17 mouse cellular contexts compared by ENCODE assay signal in the genomic region with DNA sequence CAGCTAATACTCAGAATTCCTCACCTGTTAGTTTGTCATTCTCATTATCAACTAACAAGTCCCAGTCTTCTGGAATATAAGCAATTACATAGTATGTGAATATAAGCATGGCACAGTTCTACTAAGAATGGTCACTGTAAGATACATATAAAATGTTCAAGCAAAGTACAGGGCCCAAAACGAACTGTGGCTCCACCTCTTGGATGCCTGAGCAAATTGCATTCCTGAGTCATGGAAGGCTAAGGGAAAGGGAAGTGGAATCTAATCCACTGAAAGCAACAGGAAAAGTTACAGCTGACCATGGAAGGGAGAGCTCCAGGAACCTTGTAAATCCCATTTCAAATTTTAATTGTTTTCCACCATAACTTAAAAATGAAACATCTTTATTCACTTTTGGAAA. TPM values are rescaled to one million over a fixed set of nuclear protein-coding genes. Genes with fewer than 3 reads are reported as not detected.
DNase-seq lines count a peak whose midpoint lies in the region; ATAC-seq and TF ChIP-seq lines count a peak whose summit lies in the region.
"Had no signal": no experiment of that assay in that cellular context is flagged by ENCODE, and none has a peak within 500 bp of the region (broad histone marks: within the 10 kb centered on the region; RNA-seq: fewer than 3 reads in every experiment).

No protein-coding gene starts in this region.

- H3K27ac ChIP-seq in embryonic facial prominence, embryonic 11.5 days (replicated peaks; ENCODE audit: low read depth, low read length) = no peak overlapping the region
- H3K27ac ChIP-seq in embryonic facial prominence, embryonic 10.5 days (replicated peaks) = no peak overlapping the region
- H3K27ac ChIP-seq in layer of hippocampus, adult 2 months = no peak overlapping the region
- no peak overlapping the region for H3K27ac ChIP-seq in forebrain, postnatal 0 days (ENCODE audit: low read depth, low read length)
- H3K27ac ChIP-seq: heart, embryonic 13.5 days; hindbrain, embryonic 15.5 days; liver, embryonic 14.5 days had no signal

- no peak for TF ChIP-seq POLR2A in brain, embryonic 14.5 days (IDR thresholded peaks at IDR 0.05; ENCODE audit: borderline replicate concordance, extremely low read depth, insufficient read depth, insufficient read length, poor library complexity, severe bottlenecking)

- H3K4me3 ChIP-seq in embryonic facial prominence, embryonic 11.5 days (ENCODE audit: low read depth, low read length) = no peak overlapping the region
- no peak overlapping the region for H3K4me3 ChIP-seq in embryonic facial prominence, embryonic 10.5 days
- no peak overlapping the region for H3K4me3 ChIP-seq in layer of hippocampus, adult 2 months
- H3K4me3 ChIP-seq in forebrain, postnatal 0 days (ENCODE audit: low read depth, low read length) = no peak overlapping the region
- H3K4me3 ChIP-seq: heart, embryonic 13.5 days; hindbrain, embryonic 15.5 days had no signal

- TF ChIP-seq CTCF in layer of hippocampus, adult 2 months (conservative IDR thresholded peaks at IDR 0.05) = peak; percentile 59
- peak; percentile 11; the same call in 1 of the 2 replicates for TF ChIP-seq CTCF in brain, embryonic 14.5 days (IDR thresholded peaks at IDR 0.05; ENCODE audit: borderline replicate concordance, extremely low read depth, insufficient read depth, insufficient read length)
- TF ChIP-seq CTCF in forebrain, postnatal 0 days (IDR thresholded peaks at IDR 0.05; ENCODE audit: low read depth) = no peak; the same call in 1 of the 2 replicates

- 8% methylated on average over 1 of the region's 1 CpGs for WGBS in embryonic facial prominence, embryonic 11.5 days
- 11% methylated on average over 1 of the region's 1 CpGs for WGBS in embryonic facial prominence, embryonic 10.5 days
- 17% methylated on average over 1 of the region's 1 CpGs for WGBS in forebrain, postnatal 0 days

- no peaks in the 10 kb centered on the region for H3K27me3 ChIP-seq in embryonic facial prominence, embryonic 11.5 days (ENCODE audit: control insufficient read depth, insufficient read depth, low read length)
- H3K27me3 ChIP-seq in embryonic facial prominence, embryonic 10.5 days (replicated peaks; ENCODE audit: low read depth, poor library complexity, severe bottlenecking) = no peaks in the 10 kb centered on the region
- no peaks in the 10 kb centered on the region for H3K27me3 ChIP-seq in forebrain, postnatal 0 days (ENCODE audit: insufficient read depth, low read length)
- H3K27me3 ChIP-seq: heart, embryonic 13.5 days; hindbrain, embryonic 15.5 days had no signal

- peak; percentile 27 for DNase-seq in embryonic facial prominence, embryonic 11.5 days (ENCODE audit: low spot score)
- DNase-seq in embryonic facial prominence, embryonic 10.5 days (ENCODE audit: low spot score) = no peak
- peak in 1 of 2 experiments; percentile 29 for DNase-seq in layer of hippocampus, adult 2 months (ENCODE audit: low spot score in 2 of 2)
- no peak for DNase-seq in layer of hippocampus, postnatal 14 days (ENCODE audit: low spot score in 2 of 2)
- peak; percentile 36 for DNase-seq in NIH3T3 (ENCODE audit: low read depth)
- no peak for DNase-seq in brain, embryonic 14.5 days (ENCODE audit: low read depth)
- DNase-seq in forebrain, postnatal 0 days = no peak
- DNase-seq: cerebellum, postnatal 36 days had no signal

- H3K4me1 ChIP-seq in embryonic facial prominence, embryonic 11.5 days (ENCODE audit: control insufficient read depth, insufficient read depth, low read length) = no peaks in the 10 kb centered on the region
- no peaks in the 10 kb centered on the region for H3K4me1 ChIP-seq in embryonic facial prominence, embryonic 10.5 days
- H3K4me1 ChIP-seq in forebrain, postnatal 0 days (ENCODE audit: insufficient read depth) = no peaks in the 10 kb centered on the region
- H3K4me1 ChIP-seq: heart, embryonic 13.5 days; hindbrain, embryonic 15.5 days had no signal

- no peak overlapping the region for H3K9ac ChIP-seq in embryonic facial prominence, embryonic 11.5 days (replicated peaks; ENCODE audit: low read length)
- H3K9ac ChIP-seq in forebrain, postnatal 0 days = no peak overlapping the region
- H3K9ac ChIP-seq: heart, embryonic 13.5 days; hindbrain, embryonic 15.5 days; liver, embryonic 14.5 days had no signal

- no peak for ATAC-seq in embryonic facial prominence, embryonic 11.5 days (replicated peaks; ENCODE audit: insufficient number of reproducible peaks, low FRiP score, low TSS enrichment, low read depth)
- ATAC-seq in forebrain, postnatal 0 days = no peak
- ATAC-seq in megakaryocyte-erythroid progenitor cell, adult 5-6 weeks (replicated peaks; ENCODE audit: low FRiP score, low TSS enrichment, poor library complexity, severe bottlenecking) = no peak
- ATAC-seq: CD4-positive, CD25-positive, alpha-beta regulatory T cell, adult 4 months had no signal

- no peak overlapping the region for H3K4me2 ChIP-seq in embryonic facial prominence, embryonic 11.5 days (ENCODE audit: low read depth, low read length)
- no peak overlapping the region for H3K4me2 ChIP-seq in forebrain, postnatal 0 days (ENCODE audit: low read depth)
- H3K4me2 ChIP-seq: heart, embryonic 13.5 days; hindbrain, embryonic 15.5 days; midbrain, embryonic 11.5 days had no signal

- no peaks in the 10 kb centered on the region for H3K9me3 ChIP-seq in embryonic facial prominence, embryonic 11.5 days (replicated peaks; ENCODE audit: control insufficient read depth, low read length)
- no peaks in the 10 kb centered on the region for H3K9me3 ChIP-seq in embryonic facial prominence, embryonic 10.5 days
- H3K9me3 ChIP-seq in forebrain, postnatal 0 days (ENCODE audit: low read length) = no peaks in the 10 kb centered on the region
- H3K9me3 ChIP-seq: heart, embryonic 13.5 days; hindbrain, embryonic 15.5 days had no signal

- H3K36me3 ChIP-seq in embryonic facial prominence, embryonic 11.5 days (replicated peaks; ENCODE audit: control insufficient read depth, insufficient read depth, low read depth, low read length) = no peaks in the 10 kb centered on the region
- no peaks in the 10 kb centered on the region for H3K36me3 ChIP-seq in embryonic facial prominence, embryonic 10.5 days (replicated peaks)
- no peaks in the 10 kb centered on the region for H3K36me3 ChIP-seq in forebrain, postnatal 0 days (ENCODE audit: insufficient read depth)
- H3K36me3 ChIP-seq: heart, embryonic 13.5 days; hindbrain, embryonic 15.5 days had no signal

RNA-seq across cellular contexts. Expression of gene Tacstd2, which starts 14.0 kb away (rescaled TPM):
- 11.5 and 14.5 TPM in 2 replicates for polyA plus RNA-seq in embryonic facial prominence, embryonic 11.5 days (2014; fragmentation: Nextera tagmentation; extraction: Ambion mirVana)
- 6.7 and 9.8 TPM in 2 replicates for polyA plus RNA-seq in embryonic facial prominence, embryonic 10.5 days (2016; fragmentation: Nextera tagmentation; extraction: Ambion mirVana)
- 1 to 10 TPM; 1.5 to 1.6 TPM for total RNA-seq in layer of hippocampus, adult 2 months (2021)
- total RNA-seq in layer of hippocampus, postnatal 14 days (2021) = 1 to 10 TPM; 1.9 to 2.6 TPM
- 5.2 and 7.1 TPM in 2 replicates for polyA plus RNA-seq in brain, embryonic 14.5 days (2012; rRNA removed)
- total RNA-seq in forebrain, postnatal 0 days (2014; rRNA removed) = 1.4 and 2.0 TPM in 2 replicates
- polyA plus RNA-seq in forebrain, postnatal 0 days (2015; fragmentation: Nextera tagmentation; extraction: Ambion mirVana) = 1.6 and 2.0 TPM in 2 replicates
- 7.3 and 8.7 TPM in 2 replicates for total RNA-seq in megakaryocyte-erythroid progenitor cell, adult 5-6 weeks (2014; fragmentation: Nextera tagmentation)
- total RNA-seq in megakaryocyte-erythroid progenitor cell, adult 5-6 weeks (2017) = 6.5 and 15.5 TPM in 2 replicates
- total RNA-seq: gastrocnemius, adult 8-10 months had no signal
- polyA plus RNA-seq: CD4-positive, CD25-positive, alpha-beta regulatory T cell, adult 4 months had no signal

RNA-seq across cellular contexts. Expression of gene Il23r, which starts 57.9 kb away (rescaled TPM):
- not detected in 2 replicates for polyA plus RNA-seq in embryonic facial prominence, embryonic 11.5 days (2014; fragmentation: Nextera tagmentation; extraction: Ambion mirVana)
- polyA plus RNA-seq in embryonic facial prominence, embryonic 10.5 days (2016; fragmentation: Nextera tagmentation; extraction: Ambion mirVana) = not detected in 2 replicates
- total RNA-seq in layer of hippocampus, adult 2 months (2021) = not detected
- under 1 TPM in 1 of 2 experiments, not detected in 1; 0.29 TPM for total RNA-seq in layer of hippocampus, postnatal 14 days (2021)
- not detected in 2 replicates for polyA plus RNA-seq in brain, embryonic 14.5 days (2012; rRNA removed)
- total RNA-seq in forebrain, postnatal 0 days (2014; rRNA removed) = 0.05 TPM in 1 of 2 replicates, not detected in the other
- polyA plus RNA-seq in forebrain, postnatal 0 days (2015; fragmentation: Nextera tagmentation; extraction: Ambion mirVana) = not detected in 2 replicates
- not detected in 2 replicates for total RNA-seq in megakaryocyte-erythroid progenitor cell, adult 5-6 weeks (2014; fragmentation: Nextera tagmentation)
- not detected in 2 replicates for total RNA-seq in megakaryocyte-erythroid progenitor cell, adult 5-6 weeks (2017)
- total RNA-seq: gastrocnemius, adult 8-10 months; layer of hippocampus, adult 8-10 months; left cerebral cortex, postnatal 36 days had no signal
- polyA plus RNA-seq: heart, embryonic 13.5 days; hindbrain, embryonic 15.5 days; liver, embryonic 14.5 days; midbrain, embryonic 11.5 days had no signal

Comparison
In these comparisons a context has a peak if more than half of its experiments do, and no peak if none do; other contexts are left out.
1. DNase-seq: peak in embryonic facial prominence, embryonic 11.5 days (single experiment) and NIH3T3 (single experiment); none in embryonic facial prominence, embryonic 10.5 days (single experiment), layer of hippocampus, postnatal 14 days (0 of 2), brain, embryonic 14.5 days (single experiment) and forebrain, postnatal 0 days (single experiment).